Mouse (Mus musculus) lung, adult 2 months (tissue): ENCODE measurements at regions not wholly inside any gene's neighbourhood (a gene's known extent, or its start where the extent isn't known, plus 50 kb on each side); places are given as distances from the start of the nearest gene placed in this dataset.
"Not testable (repeated sequence)": the region's sequence is repeated elsewhere in the genome, so short reads cannot be mapped to it uniquely, and the experiment has no call there.

ENCODE experiments used
- DNase-seq: peaks from one replicate; pipeline ENCODE4 v3.0.0; 2022
- H3K4me1 ChIP-seq: fragments of 200-500 bp; 2 replicates; pipeline ENCODE4 v1.6.1; 2011; ENCODE audit warnings: low read length; ENCODE audit not compliant: control insufficient read depth, insufficient read depth
- H3K4me3 ChIP-seq: fragments of 200-500 bp; replicated peaks from 2 replicates; pipeline ENCODE3; 2011; ENCODE audit warnings: low read depth, mild to moderate bottlenecking, control low read depth, low read length; ENCODE audit errors: extremely low read depth
- CTCF ChIP-seq: fragments of 200-500 bp; IDR thresholded peaks from 2 replicates; pipeline ENCODE4 v1.5.1; 2011; ENCODE audit warnings: mild to moderate bottlenecking, low read length, control low read depth; ENCODE audit not compliant: insufficient read depth
- POLR2A ChIP-seq: fragments of 200-500 bp; IDR thresholded peaks from 2 replicates; pipeline ENCODE4 v1.6.1; 2011; ENCODE audit warnings: low read depth, mild to moderate bottlenecking, control low read depth, low read length, borderline replicate concordance; ENCODE audit errors: extremely low read depth
- WGBS: fragments of 180-500 bp; shearing (Covaris S2); methylation state at CpG from one replicate; pipeline ENCODE4 v1.1.7; 2018; 5-methylcytosine and 5-hydroxymethylcytosine counted together

GRCm38 (mm10) chr16:58110452-58110851 lies 297.8 kb upstream of the Dcbld2 start:
- no peak overlapping the region for H3K4me3 ChIP-seq
- WGBS, result 77% methylated on average over 1 of the region's 1 CpGs
- no peak for DNase-seq
- H3K4me1 ChIP-seq, result no peaks in the 10 kb centered on the region
- TF ChIP-seq POLR2A, result no peak
- TF ChIP-seq CTCF, result no peak

GRCm38 (mm10) chr16:58126086-58126485 lies 282.2 kb upstream of the Dcbld2 start:
- no peak for TF ChIP-seq CTCF
- no peak for TF ChIP-seq POLR2A
- no peak for DNase-seq
- Histone ChIP-seq H3K4me3 (no peak overlapping the region), H3K4me1 (no peaks in the 10 kb centered on the region)
- 63% methylated on average over 1 of the region's 1 CpGs for WGBS

- no peak for DNase-seq
Measured at GRCm38 (mm10) chr16:58136144-58136905, 271.9 kb upstream of the Dcbld2 start.

GRCm38 (mm10) chr16:58136979-58137378 lies 271.3 kb upstream of the Dcbld2 start:
- Histone ChIP-seq H3K4me3 (no peak overlapping the region), H3K4me1 (no peaks in the 10 kb centered on the region)
- no peak for TF ChIP-seq CTCF
- TF ChIP-seq POLR2A, result no peak
- no peak for DNase-seq
- WGBS, result 86% methylated on average over 7 of the region's 7 CpGs

More at GRCm38 (mm10) chr16:58136144-58136905, 271.9 kb upstream of the Dcbld2 start:
- H3K4me1 ChIP-seq, result no peaks in the 10 kb centered on the region
- no peak for TF ChIP-seq CTCF
- no peak for TF ChIP-seq POLR2A
- H3K4me3 ChIP-seq, result no peak overlapping the region
- 67% methylated on average over 12 of the region's 12 CpGs for WGBS

GRCm38 (mm10) chr16:58137728-58138279 lies 270.4 kb upstream of the Dcbld2 start:
- no peaks in the 10 kb centered on the region for H3K4me1 ChIP-seq
- DNase-seq, result no peak
- 61% methylated on average over 4 of the region's 4 CpGs for WGBS
- H3K4me3 ChIP-seq, result no peak overlapping the region
- TF ChIP-seq POLR2A, result no peak
- TF ChIP-seq CTCF, result no peak

GRCm38 (mm10) chr16:58146479-58146878 lies 261.8 kb upstream of the Dcbld2 start:
- TF ChIP-seq CTCF (no peak), POLR2A (no peak)
- DNase-seq, result no peak
- no peak overlapping the region for H3K4me3 ChIP-seq
- 63% methylated on average over 6 of the region's 6 CpGs for WGBS
- H3K4me1 ChIP-seq, result no peaks in the 10 kb centered on the region

- Histone ChIP-seq H3K4me1 (no peaks in the 10 kb centered on the region), H3K4me3 (no peak overlapping the region)
- no peak for DNase-seq
- WGBS, result 40% methylated on average over 4 of the region's 4 CpGs
- TF ChIP-seq CTCF (no peak), POLR2A (no peak)
Measured at GRCm38 (mm10) chr16:58155538-58155937, 252.7 kb upstream of the Dcbld2 start.

GRCm38 (mm10) chr16:58178744-58179401 lies 229.4 kb upstream of the Dcbld2 start:
- WGBS, result 52% methylated on average over 5 of the region's 5 CpGs
- no peak overlapping the region for H3K4me3 ChIP-seq
- TF ChIP-seq CTCF (no peak), POLR2A (no peak)
- no peak for DNase-seq
- no peaks in the 10 kb centered on the region for H3K4me1 ChIP-seq

GRCm38 (mm10) chr16:58179981-58180380 lies 228.3 kb upstream of the Dcbld2 start:
- DNase-seq, H3K4me3 ChIP-seq, H3K4me1 ChIP-seq: not testable (repeated sequence)
